Mouse (Mus musculus) CD8-positive naive resting alpha-beta T cell, adult 2 months (primary cell): ENCODE data around the gene Rtcb.
A peak's percentile ranks its signal among the peaks of the same experiment; 100 is the strongest.

ENCODE experiments used
- DNase-seq, 2 experiments: peaks; one replicate each; pipeline ENCODE4 v3.0.0; 2022; ENCODE audit warnings: low read depth in 2 of 2, low spot score in 2 of 2

Rtcb gene

DNA sequence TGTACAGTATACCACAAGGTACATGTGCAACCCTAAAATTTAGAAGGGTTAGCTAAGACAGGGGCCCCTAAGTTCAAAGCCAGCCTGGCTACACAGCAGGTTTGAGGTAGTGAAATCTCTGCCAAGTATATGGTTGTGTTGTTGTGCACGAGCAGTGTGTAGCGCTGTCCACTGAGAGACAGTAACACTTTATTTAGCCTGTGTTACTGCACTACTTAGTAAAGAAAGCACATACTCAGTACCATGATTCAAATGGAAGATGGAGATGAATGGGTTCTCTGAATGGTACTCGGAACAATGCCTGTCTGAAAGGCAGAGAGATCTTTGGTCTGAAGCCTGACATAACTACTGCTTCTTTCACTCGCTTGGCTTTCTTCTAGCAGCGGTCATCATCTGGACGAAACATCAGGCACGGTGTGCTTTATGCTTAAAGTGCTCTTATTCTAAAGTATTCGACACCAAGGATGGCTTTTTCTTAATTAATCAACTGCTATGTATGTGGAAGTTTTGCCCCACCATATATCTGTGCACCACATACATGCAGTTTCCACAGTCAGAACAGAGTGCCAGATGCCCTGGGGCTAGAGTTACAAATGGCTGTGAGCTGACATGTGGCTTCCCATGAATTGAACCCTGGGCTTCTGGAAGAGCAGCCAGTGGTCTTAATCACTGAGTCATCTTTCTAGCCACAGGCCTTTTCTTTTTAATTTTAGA is 9.0 kb downstream of the Rtcb start:
- DNase-seq, result no peak

DNA sequence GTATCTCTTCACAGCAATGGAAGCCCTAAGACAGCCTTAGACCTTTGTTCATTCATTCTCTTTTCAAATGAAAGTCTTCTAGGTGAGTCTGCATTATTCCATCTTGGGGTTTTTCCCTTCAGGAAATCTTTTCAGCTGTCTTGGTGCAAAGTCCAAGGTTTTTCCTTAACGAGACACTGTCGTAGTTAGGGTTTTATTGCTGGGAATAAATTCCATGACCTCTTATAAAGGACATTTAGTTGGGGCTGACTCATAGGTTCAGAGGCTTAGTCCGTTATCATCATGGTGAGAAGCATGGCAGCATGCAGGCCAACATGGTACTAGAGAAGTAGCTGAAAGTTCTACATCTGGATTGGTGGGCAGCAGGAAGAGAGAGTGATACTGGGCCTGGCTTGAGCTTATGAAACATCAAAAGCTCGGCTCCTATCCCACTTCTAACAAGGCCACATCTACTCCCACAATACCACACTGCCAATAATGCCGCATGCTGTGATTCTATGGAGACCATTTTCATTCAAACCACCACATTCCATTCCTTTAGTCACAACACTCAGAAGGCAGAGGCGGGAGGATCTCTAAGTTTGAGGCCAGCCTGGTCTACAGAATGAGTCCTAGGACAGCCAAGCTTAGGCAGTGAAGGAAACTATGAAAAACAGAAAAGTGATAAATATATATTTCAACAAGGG is 21.2 kb downstream of the Rtcb start:
- no peak for DNase-seq

DNA sequence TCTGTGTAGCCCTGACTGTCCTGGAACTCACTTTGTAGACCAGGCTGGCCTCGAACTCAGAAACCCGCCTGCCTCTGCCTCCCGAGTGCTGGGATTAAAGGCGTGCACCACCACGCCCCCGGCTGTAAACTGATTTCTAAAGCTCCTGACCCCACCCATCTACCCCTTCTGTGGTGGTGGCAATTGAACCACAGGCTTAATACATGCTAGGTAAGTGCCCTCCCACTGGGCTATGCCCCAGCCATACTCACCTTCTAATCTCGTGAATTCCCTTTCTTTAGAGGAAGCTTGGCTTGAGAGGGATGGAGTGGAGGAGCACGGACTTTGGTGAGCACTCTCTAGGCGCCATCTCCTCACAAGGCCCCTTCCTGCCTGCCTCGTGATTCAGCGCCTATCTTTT is 27.7 kb downstream of the Rtcb start:
- DNase-seq, result no peak

DNA sequence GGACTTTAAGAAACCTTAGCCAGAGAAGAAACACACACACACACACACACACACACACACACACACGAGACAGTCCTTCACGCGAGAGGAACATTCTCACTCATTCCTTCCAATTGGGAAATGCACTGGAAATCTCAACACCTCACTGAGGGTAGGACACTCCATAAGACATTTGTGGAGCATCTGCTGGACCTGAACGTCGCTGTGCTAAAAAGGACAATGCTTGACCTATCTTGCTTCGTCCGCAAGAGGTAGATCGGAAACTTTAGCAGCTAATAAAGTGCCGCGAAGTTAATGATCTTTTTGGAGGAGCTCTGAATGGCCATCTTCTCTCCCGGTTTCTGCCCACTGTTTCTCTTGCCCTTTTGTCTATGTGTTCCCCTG is 28.4 kb downstream of the Rtcb start:
- DNase-seq, result no peak

DNA sequence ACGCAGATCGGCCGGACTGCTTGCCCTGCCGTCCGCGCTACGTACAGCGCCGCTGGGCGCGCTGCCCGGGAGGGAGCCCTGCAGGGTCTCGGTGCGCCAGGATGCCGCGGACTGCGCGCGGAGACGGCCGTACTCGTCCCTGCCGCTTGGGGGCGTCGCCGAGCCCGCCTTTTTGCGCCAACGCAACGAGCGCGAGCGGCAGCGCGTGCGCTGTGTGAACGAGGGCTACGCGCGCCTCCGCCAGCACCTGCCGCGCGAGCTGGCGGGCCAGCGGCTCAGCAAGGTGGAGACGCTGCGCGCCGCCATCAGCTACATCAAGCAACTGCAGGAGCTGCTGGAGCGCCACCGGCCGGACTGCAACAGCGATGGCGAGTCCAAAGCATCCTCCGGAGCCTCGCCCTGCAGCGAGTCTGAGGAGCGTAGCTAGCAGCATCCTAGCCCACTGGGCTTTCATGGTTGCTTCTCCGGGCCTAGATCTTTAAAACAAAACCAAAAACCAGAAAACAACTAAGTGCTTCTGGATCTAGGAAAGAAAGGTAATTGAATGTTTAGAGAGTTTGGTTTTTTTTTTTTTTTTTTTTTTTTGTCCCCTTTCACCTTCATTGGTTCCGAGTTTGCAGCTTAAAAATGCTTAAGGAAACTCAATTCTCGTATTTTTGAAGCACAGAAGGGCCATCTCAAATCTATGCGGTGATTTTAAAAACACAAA is 29.0 kb downstream of the Rtcb start:
- DNase-seq, result peak; percentile 76 to 82

DNA sequence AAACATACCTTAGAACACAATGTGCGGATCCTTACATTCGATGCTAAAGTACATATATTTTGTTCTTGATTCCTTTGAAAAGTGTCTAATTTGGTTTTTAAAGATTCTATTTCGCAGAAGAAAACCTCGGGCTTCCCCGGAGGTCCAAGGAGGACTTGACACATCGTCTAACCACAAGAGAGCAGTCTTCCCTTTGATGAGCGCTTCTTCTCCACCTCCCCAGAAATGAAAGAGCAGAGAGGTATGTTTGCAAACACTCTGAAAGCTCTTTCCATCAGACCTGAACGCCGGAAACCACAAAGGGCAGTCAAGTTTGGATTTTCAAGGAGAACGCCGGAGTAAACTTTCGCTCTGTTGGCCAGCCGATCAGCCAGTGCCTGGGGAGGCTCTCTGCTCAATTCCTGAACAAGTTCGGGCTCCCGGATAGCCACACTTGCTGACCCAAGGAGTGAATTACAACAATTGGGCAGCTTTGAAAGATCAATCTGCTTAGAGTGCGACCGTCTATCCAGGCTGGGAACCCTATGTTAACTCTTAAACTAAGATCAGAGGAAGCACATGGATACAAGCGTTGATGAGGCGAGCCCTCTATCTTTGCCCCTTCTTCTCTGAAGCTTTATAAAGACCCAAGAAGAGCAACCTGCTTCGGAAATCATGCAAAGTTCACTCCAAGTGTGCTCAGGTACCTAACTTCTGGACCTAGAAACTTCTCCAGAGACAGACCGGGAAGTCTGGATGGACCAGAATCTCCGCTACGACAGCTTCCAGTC is 29.8 kb downstream of the Rtcb start, which contains the start of gene Ascl4:
Gene Ascl4 (plus strand): TSS at position 6 of the 770 bp plus-strand sequence.
- DNase-seq, result peak; percentile 13 to 14

DNA sequence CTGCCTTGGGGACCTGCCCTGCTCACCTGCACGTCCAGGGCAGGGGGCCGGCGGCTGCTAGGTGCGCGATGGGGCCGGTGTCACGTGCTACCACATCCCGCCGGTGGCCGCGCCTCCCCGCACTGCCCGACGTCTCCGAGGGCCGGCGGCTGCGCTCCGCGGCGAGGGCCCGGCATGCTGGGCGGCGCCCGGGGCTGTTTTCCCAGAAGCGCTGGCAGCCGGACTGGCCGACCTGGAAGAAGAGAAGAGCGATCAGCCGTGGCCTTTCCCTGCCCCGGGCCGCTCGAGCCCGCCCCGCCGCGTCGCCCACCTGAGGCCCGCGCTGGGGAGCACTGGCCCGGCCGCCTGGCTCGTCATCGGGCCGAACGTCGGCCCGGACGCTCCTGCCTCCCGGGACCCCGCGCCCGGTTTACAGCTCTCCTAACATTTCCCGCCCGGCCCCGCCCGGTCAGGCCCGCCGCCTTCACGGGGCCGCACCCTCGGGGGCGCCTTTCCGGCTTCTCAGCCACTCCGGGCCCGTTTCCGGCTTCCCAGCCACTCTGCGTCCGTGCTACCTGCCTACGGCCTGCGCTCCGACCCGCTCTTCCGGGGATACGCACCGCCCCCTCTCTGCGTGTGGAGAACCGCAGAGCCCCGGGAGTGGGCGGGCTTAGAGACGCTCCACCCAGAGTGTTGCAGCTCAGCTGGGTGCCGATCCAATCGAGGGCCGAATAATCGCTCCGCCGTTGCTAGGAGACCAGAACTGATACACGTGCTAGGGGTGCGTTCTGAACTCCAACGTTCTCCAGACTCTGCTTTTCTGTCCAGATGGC is 40.9 kb downstream of the Rtcb start, which contains the start of gene Prdm4:
Gene Prdm4 (minus strand): TSS at position 645 of the 812 bp plus-strand sequence.
- DNase-seq, result peak; percentile 94 to 96
